Mouse (Mus musculus): ENCODE data around the gene Gdpd4.
A peak's percentile ranks its signal among the peaks of the same experiment; 100 is the strongest.

The Gdpd4 gene

GRCm38 (mm10) chr7:97919742-97920141, at the start of gene Gdpd4:
Gdpd4 (plus strand) TSS chr7:97919955.
- no peak for DNase-seq (ENCODE audit: low spot score)

DNA sequence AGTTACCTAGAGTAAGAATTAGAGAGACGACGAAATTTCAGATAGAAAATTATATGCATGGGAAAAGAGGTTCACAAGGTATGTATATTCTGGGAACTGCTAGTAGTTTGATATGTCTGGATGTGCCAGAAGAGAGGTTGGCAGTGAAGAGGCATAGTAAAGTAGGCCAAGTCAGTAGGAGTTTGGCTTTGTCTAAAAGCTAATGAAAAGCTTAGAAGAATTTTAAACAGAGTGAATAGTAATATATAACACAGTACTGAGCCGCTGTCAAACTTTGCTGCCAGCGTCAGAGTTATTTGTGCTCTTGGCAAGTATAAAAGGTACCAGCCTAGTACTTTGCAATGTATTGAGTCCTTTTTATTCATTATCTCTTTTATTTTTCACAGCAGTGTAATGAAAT, 47.4 kb upstream of the Gdpd4 start:
- no peak for DNase-seq (ENCODE audit: low spot score)

DNA sequence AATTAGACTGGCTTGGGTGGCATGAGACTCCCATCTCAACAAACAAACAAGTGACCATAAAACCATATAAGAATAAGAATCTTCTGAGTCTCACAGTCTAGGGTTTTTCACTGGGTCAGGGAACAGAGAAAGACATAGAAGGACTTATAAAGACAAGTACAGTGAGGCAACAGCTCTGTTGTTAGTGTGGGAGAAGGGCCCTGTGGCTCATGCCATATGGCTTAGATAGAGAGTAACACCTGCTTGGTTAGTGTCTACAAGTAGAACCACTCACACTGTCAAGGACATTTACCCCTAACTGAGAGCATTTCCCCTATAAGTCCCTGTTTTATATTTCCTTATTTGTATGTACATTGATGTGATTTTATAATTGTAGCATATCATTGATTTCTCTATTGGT, 46.4 kb upstream of the Gdpd4 start:
- DNase-seq (ENCODE audit: low spot score): no peak

- DNase-seq (ENCODE audit: low spot score): no peak
Measured at GRCm38 (mm10) chr7:97877846-97878538, 41.8 kb upstream of the Gdpd4 start.

GRCm38 (mm10) chr7:97911646-97912045, 8.1 kb upstream of the Gdpd4 start:
- no peak for DNase-seq (ENCODE audit: low spot score)

GRCm38 (mm10) chr7:97914833-97915516, 4.8 kb upstream of the Gdpd4 start:
- DNase-seq (ENCODE audit: low spot score): no peak

DNA sequence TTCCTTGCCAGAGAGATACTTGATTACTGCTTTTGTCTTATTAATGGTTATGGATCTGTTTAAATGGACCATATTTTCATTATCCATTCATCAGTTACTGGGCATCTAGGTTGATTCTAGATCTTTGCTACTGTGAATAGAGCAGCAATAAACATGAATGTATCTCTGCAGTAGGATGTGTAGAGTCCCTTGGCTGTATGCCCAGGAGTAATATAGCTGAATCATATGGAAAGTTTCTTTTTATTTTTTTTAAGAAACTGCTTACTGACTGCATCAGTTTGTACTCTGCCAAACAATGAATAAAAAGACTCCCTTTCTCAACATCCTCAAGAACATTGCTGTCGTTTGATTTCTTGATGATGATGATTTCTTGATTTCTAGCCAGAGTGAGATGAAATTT, 6.1 kb downstream of the Gdpd4 start:
- DNase-seq (ENCODE audit: low spot score): no peak

DNA sequence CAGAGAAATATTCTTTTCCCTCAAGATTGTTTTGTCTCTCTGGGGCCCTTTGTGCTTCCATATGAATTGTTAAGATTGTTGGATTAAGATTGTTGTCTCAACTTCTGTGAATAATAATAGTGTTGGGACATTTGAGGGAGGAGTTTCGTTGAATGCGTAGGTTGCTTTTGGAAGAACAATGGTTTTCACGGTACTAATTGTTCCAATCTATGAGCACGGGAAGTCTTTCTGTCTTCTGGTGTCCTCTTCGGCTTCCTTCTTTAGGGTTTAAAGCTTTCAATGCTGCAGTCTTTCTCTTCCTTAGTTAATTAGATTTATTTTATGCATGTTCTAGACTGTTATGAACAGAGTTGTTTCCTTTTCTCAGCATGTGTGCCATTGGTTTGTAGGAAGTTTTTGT, 7.2 kb downstream of the Gdpd4 start:
- DNase-seq (ENCODE audit: low spot score): no peak

GRCm38 (mm10) chr7:97944485-97944884, 24.7 kb downstream of the Gdpd4 start:
- no peak for DNase-seq (ENCODE audit: low spot score)

GRCm38 (mm10) chr7:97972486-97972885, 52.7 kb downstream of the Gdpd4 start:
- no peak for DNase-seq (ENCODE audit: low spot score)

GRCm38 (mm10) chr7:97977463-97977862, 57.7 kb downstream of the Gdpd4 start:
- DNase-seq (ENCODE audit: low spot score): peak; percentile 47

- DNase-seq (ENCODE audit: low spot score): peak; percentile 8
Measured at GRCm38 (mm10) chr7:97984108-97984834, 64.5 kb downstream of the Gdpd4 start.

DNA sequence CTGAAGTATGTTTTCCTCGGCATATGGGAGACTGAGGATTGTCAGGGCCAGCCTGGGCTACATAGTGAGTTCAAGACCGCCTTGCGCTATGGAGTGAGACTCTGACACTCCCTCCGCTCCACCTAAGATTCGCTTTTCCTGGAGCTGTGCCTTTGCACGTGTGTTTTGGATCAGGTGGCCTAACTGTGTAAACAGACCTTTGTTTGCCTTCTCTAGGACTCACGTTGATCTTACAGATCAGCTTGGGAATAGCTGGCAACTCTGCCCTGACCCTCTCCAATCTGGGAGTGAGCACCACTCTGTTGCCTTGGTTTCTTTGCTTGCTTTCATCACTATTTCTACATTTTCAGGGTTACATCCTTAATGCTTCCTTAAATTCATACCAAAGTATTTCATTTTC, 82.9 kb downstream of the Gdpd4 start:
- no peak for DNase-seq (ENCODE audit: low spot score)

GRCm38 (mm10) chr7:98048101-98048824, 128.5 kb downstream of the Gdpd4 start:
- DNase-seq (ENCODE audit: low spot score): no peak

DNA sequence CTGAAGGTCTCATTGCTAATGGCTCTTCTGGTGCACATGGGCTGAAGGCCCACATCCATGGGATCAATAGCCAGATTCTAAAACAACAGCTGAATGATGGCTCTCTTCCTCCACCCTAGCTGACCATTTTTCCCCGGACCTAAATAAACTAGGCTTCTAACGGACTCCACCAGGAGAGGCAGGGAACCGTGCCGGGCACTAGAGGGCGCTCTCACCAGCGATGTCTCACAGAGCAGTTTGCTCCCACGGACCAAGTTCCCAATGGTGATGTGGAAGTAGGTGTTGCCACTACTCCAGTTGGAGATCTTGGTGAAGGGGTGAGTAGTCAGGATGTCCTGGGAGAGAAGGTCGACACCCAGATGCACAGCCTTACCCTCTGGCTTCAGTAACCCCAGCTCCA, 132.2 kb downstream of the Gdpd4 start:
- DNase-seq (ENCODE audit: low spot score): peak; percentile 57

DNA sequence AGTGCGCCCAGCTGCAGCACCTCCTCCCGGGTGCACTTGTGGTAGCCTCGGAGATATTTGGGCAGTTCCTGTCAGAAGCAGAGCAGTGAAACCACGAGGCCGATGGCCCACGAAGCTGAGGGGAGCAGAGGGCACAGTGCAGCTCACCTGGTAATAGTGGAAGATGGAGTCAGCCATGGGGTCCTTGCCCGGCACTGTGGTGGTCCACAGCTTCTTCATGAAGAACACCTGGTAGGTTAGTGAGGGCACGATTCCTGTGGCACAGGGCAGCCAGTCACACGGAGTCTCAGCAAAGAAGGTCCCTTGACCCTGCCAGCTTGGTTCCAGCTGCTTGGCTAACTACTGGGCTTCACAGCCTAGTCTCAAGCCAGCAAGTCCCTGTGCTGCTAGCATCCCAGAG, 134.7 kb downstream of the Gdpd4 start:
- no peak for DNase-seq (ENCODE audit: low spot score)

- DNase-seq (ENCODE audit: low spot score): no peak
Measured at GRCm38 (mm10) chr7:98054942-98055341, 135.2 kb downstream of the Gdpd4 start.

- DNase-seq (ENCODE audit: low spot score): no peak
Measured at GRCm38 (mm10) chr7:98066229-98066628, 146.5 kb downstream of the Gdpd4 start.

- DNase-seq (ENCODE audit: low spot score): peak; percentile 87
Measured at GRCm38 (mm10) chr7:98071620-98072019, 151.9 kb downstream of the Gdpd4 start.

DNA sequence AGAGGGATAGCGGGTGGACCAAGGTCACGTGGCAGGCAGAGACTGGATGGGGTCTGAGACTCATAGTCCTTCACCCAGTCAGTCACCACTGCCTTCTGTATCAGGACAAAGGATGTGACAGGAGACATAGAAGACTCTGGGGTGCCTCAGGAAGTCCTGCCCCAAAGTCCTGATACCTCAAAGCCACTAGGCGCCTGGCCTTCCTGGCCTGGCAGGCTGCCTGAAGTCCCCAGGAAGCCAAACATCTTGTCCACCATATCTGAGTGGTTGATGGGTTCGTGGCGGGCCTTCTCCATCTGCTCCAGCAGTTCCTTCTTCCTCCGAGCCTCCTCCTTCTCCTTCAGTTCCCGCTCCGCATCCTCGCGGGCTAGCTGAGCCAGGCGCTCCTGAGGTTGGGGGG, 157.7 kb downstream of the Gdpd4 start:
- DNase-seq (ENCODE audit: low spot score): no peak

GRCm38 (mm10) chr7:98082376-98082775, 162.6 kb downstream of the Gdpd4 start:
- no peak for DNase-seq (ENCODE audit: low spot score)

DNA sequence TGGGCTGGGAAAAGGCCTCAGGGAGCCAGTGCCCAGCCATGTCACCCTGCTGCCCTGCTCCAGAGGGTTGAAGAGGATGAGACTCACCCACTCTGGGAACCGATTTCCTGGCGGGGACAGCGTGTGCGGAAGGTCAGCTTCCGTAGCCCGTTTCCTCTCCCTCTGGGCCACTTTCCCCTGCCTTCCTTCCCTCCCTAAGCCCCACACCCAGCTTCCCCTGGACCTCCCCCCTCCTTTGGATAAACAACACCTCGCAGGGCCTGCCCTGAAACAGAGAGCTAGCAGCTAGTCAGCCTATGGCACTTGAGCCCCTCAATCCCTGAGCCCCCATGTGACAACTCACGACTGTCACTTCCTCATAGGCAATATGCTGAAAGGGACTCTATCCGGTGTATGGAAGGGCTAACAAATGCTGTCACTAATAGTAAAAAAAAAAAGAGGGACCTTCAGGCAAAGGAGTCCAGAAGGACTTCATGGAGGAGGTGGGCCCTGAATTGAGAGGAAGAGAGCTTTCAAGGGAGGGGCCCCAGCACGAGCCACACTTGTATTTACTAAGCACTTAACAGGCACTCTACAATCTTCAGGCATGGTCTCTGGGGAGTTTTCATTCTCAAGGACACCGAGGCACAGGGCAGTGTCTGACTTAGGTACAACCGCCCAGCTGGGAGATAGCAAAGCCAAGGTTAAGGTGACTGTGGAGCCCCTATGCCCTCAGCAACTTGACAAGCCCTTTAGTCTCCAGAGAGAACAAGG, 165.0 kb downstream of the Gdpd4 start:
- DNase-seq (ENCODE audit: low spot score): no peak

Measured in urinary bladder, postnatal 14 days (tissue).